Comparison of ENCODE assay signal across 1 mouse cellular context in the genomic region with DNA sequence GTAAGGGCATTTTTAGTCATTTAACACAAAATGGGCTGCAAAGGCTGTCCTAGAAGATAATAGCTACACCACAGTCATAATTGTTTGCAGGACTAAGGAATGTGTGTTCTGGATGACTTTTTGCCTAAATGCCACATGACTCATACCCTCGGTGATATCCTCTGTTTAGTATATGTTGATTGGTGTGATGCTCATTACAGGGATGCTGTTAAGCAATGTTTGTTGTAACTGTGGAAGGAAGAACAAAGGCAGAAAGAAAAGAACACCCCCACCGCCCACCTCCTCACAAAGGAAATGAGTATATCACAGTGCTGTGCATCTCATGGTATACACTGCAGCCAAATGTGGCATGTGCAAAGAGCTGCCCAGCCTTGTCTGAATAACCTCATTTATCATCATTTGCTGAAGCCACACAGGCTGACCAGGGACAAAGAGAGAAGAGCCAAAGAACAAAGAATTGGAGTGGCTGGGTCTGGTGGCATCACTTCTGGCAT.
TF ChIP-seq lines count a peak whose summit lies in the region.

No protein-coding gene starts in this region.

TF ChIP-seq in myocyte, 11 proteins besides CTCF, POLR2A, EP300 and RAD21 (continued from another document):
- TF ChIP-seq TCF3 (IDR thresholded peaks at IDR 0.05; ENCODE audit: insufficient read length, low read depth): no peak
- no peak for TF ChIP-seq E2F4 (IDR thresholded peaks at IDR 0.05; ENCODE audit: insufficient read depth)
- TF ChIP-seq SRF (IDR thresholded peaks at IDR 0.05; ENCODE audit: control insufficient read depth, insufficient read length, low read depth): no peak
- TF ChIP-seq CEBPB (IDR thresholded peaks at IDR 0.05; ENCODE audit: insufficient read depth, poor library complexity, severe bottlenecking): no peak
- TF ChIP-seq TCF12 (IDR thresholded peaks at IDR 0.05; ENCODE audit: insufficient read depth, poor library complexity, severe bottlenecking): no peak
TF ChIP-seq in myocyte: peak in this region for 0.
